Mouse (Mus musculus): ENCODE measurements at regions not wholly inside any gene's neighbourhood (a gene's known extent, or its start where the extent isn't known, plus 50 kb on each side); places are given as distances from the start of the nearest gene placed in this dataset.
A peak's percentile ranks its signal among the peaks of the same experiment; 100 is the strongest.

- H3K4me2 ChIP-seq (replicated peaks; ENCODE audit: low read depth, low read length): no peak overlapping the region
- no peak for ATAC-seq
- WGBS: 33% methylated on average over 4 of the region's 4 CpGs
- no peak for DNase-seq (ENCODE audit: low spot score)
- H3K4me1 ChIP-seq (ENCODE audit: insufficient read depth, low read depth, low read length): no peaks in the 10 kb centered on the region
- H3K27me3 ChIP-seq (replicated peaks; ENCODE audit: insufficient read depth, low read length): no peaks in the 10 kb centered on the region
- no peaks in the 10 kb centered on the region for H3K36me3 ChIP-seq (ENCODE audit: insufficient read depth, low read length)
- no peak overlapping the region for H3K4me3 ChIP-seq (ENCODE audit: low read depth, low read length)
- TF ChIP-seq CTCF (IDR thresholded peaks at IDR 0.05) (no peak), EP300 (IDR thresholded peaks at IDR 0.05) (no peak)
- H3K9me3 ChIP-seq (ENCODE audit: low read length): no peaks in the 10 kb centered on the region
- H3K27ac ChIP-seq (ENCODE audit: low read length): no peak overlapping the region
- H3K9ac ChIP-seq (replicated peaks; ENCODE audit: low read depth): no peak overlapping the region
Measured at GRCm38 (mm10) chr11:48176451-48176850, 187.7 kb upstream of the Sgcd start.

- WGBS: 19% methylated on average over 6 of the region's 6 CpGs
- Histone ChIP-seq H3K27ac (ENCODE audit: low read length) (no peak overlapping the region), H3K4me2 (replicated peaks; ENCODE audit: low read depth, low read length) (no peak overlapping the region), H3K4me3 (ENCODE audit: low read depth, low read length) (no peak overlapping the region), H3K4me1 (ENCODE audit: insufficient read depth, low read depth, low read length) (no peaks in the 10 kb centered on the region), H3K27me3 (replicated peaks; ENCODE audit: insufficient read depth, low read length) (no peaks in the 10 kb centered on the region), H3K9ac (replicated peaks; ENCODE audit: low read depth) (no peak overlapping the region), H3K9me3 (ENCODE audit: low read length) (no peaks in the 10 kb centered on the region), H3K36me3 (ENCODE audit: insufficient read depth, low read length) (no peaks in the 10 kb centered on the region)
- no peak for DNase-seq (ENCODE audit: low spot score)
- TF ChIP-seq EP300 (IDR thresholded peaks at IDR 0.05) (no peak), CTCF (IDR thresholded peaks at IDR 0.05) (no peak)
- no peak for ATAC-seq
Measured at GRCm38 (mm10) chr11:48152219-48152618, 163.4 kb upstream of the Sgcd start.

- H3K9me3 ChIP-seq (ENCODE audit: low read length): no peaks in the 10 kb centered on the region
- H3K36me3 ChIP-seq (ENCODE audit: insufficient read depth, low read length): no peaks in the 10 kb centered on the region
- TF ChIP-seq CTCF (IDR thresholded peaks at IDR 0.05): no peak
- TF ChIP-seq EP300 (IDR thresholded peaks at IDR 0.05): no peak
- no peaks in the 10 kb centered on the region for H3K4me1 ChIP-seq (ENCODE audit: insufficient read depth, low read depth, low read length)
- H3K4me2 ChIP-seq (replicated peaks; ENCODE audit: low read depth, low read length): no peak overlapping the region
- ATAC-seq (no peak), DNase-seq (ENCODE audit: low spot score) (no peak)
- no peak overlapping the region for H3K27ac ChIP-seq (ENCODE audit: low read length)
- H3K27me3 ChIP-seq (replicated peaks; ENCODE audit: insufficient read depth, low read length): no peaks in the 10 kb centered on the region
- H3K9ac ChIP-seq (replicated peaks; ENCODE audit: low read depth): no peak overlapping the region
- H3K4me3 ChIP-seq (ENCODE audit: low read depth, low read length): no peak overlapping the region
Measured at GRCm38 (mm10) chr11:48133335-48133734, 144.6 kb upstream of the Sgcd start.

- ATAC-seq: no peak
- no peak overlapping the region for H3K9ac ChIP-seq (replicated peaks; ENCODE audit: low read depth)
- no peaks in the 10 kb centered on the region for H3K36me3 ChIP-seq (ENCODE audit: insufficient read depth, low read length)
- no peaks in the 10 kb centered on the region for H3K27me3 ChIP-seq (replicated peaks; ENCODE audit: insufficient read depth, low read length)
- no peak overlapping the region for H3K4me3 ChIP-seq (ENCODE audit: low read depth, low read length)
- DNase-seq (ENCODE audit: low spot score): no peak
- WGBS: 74% methylated on average over 3 of the region's 3 CpGs
- TF ChIP-seq CTCF (IDR thresholded peaks at IDR 0.05) (no peak), EP300 (IDR thresholded peaks at IDR 0.05) (no peak)
- no peaks in the 10 kb centered on the region for H3K4me1 ChIP-seq (ENCODE audit: insufficient read depth, low read depth, low read length)
- no peaks in the 10 kb centered on the region for H3K9me3 ChIP-seq (ENCODE audit: low read length)
- no peak overlapping the region for H3K27ac ChIP-seq (ENCODE audit: low read length)
- no peak overlapping the region for H3K4me2 ChIP-seq (replicated peaks; ENCODE audit: low read depth, low read length)
Measured at GRCm38 (mm10) chr11:48098063-48098462, 109.3 kb upstream of the Sgcd start.

- Histone ChIP-seq H3K4me3 (ENCODE audit: low read depth, low read length) (no peak overlapping the region), H3K4me2 (replicated peaks; ENCODE audit: low read depth, low read length) (no peak overlapping the region), H3K27me3 (replicated peaks; ENCODE audit: insufficient read depth, low read length) (no peaks in the 10 kb centered on the region), H3K36me3 (ENCODE audit: insufficient read depth, low read length) (no peaks in the 10 kb centered on the region), H3K9ac (replicated peaks; ENCODE audit: low read depth) (no peak overlapping the region), H3K4me1 (ENCODE audit: insufficient read depth, low read depth, low read length) (no peaks in the 10 kb centered on the region), H3K27ac (ENCODE audit: low read length) (no peak overlapping the region), H3K9me3 (ENCODE audit: low read length) (no peaks in the 10 kb centered on the region)
- 88% methylated on average over 6 of the region's 6 CpGs for WGBS
- no peak for DNase-seq (ENCODE audit: low spot score)
- no peak for ATAC-seq
- no peak for TF ChIP-seq CTCF (IDR thresholded peaks at IDR 0.05)
- TF ChIP-seq EP300 (IDR thresholded peaks at IDR 0.05): no peak
Measured at GRCm38 (mm10) chr11:48097455-48097854, 108.7 kb upstream of the Sgcd start.

GRCm38 (mm10) chr11:48067072-48067471 is 78.3 kb upstream of the Sgcd start:
- 46% methylated on average over 3 of the region's 3 CpGs for WGBS
- ATAC-seq (no peak), DNase-seq (ENCODE audit: low spot score) (peak; percentile 10)
- Histone ChIP-seq H3K4me2 (replicated peaks; ENCODE audit: low read depth, low read length) (no peak overlapping the region), H3K9ac (replicated peaks; ENCODE audit: low read depth) (no peak overlapping the region), H3K4me1 (ENCODE audit: insufficient read depth, low read depth, low read length) (no peaks in the 10 kb centered on the region), H3K4me3 (ENCODE audit: low read depth, low read length) (no peak overlapping the region), H3K27ac (ENCODE audit: low read length) (no peak overlapping the region), H3K36me3 (ENCODE audit: insufficient read depth, low read length) (no peaks in the 10 kb centered on the region), H3K27me3 (replicated peaks; ENCODE audit: insufficient read depth, low read length) (no peaks in the 10 kb centered on the region), H3K9me3 (ENCODE audit: low read length) (no peaks in the 10 kb centered on the region)
- TF ChIP-seq CTCF (IDR thresholded peaks at IDR 0.05): no peak
- no peak for TF ChIP-seq EP300 (IDR thresholded peaks at IDR 0.05)

GRCm38 (mm10) chr11:48063719-48064118 is 75.0 kb upstream of the Sgcd start:
- Histone ChIP-seq H3K4me3 (ENCODE audit: low read depth, low read length) (no peak overlapping the region), H3K27me3 (replicated peaks; ENCODE audit: insufficient read depth, low read length) (no peaks in the 10 kb centered on the region), H3K4me1 (ENCODE audit: insufficient read depth, low read depth, low read length) (no peaks in the 10 kb centered on the region), H3K27ac (ENCODE audit: low read length) (no peak overlapping the region), H3K9me3 (ENCODE audit: low read length) (no peaks in the 10 kb centered on the region), H3K9ac (replicated peaks; ENCODE audit: low read depth) (no peak overlapping the region), H3K4me2 (replicated peaks; ENCODE audit: low read depth, low read length) (no peak overlapping the region), H3K36me3 (ENCODE audit: insufficient read depth, low read length) (no peaks in the 10 kb centered on the region)
- no peak for ATAC-seq
- no peak for TF ChIP-seq CTCF (IDR thresholded peaks at IDR 0.05)
- DNase-seq (ENCODE audit: low spot score): no peak
- WGBS: 74% methylated on average over 9 of the region's 9 CpGs

Measured in lung, postnatal 0 days (tissue).